Mouse (Mus musculus) ES-Bruce4 (cell line): ENCODE data around the gene Cfap44. TPM values are rescaled to one million over a fixed set of nuclear protein-coding genes. Genes with fewer than 3 reads are reported as not detected.

Experiments
- H3K27ac ChIP-seq: 2 replicates; pipeline ENCODE4 v1.5.1; 2012; ENCODE audit warnings: low read length, inconsistent platforms; ENCODE audit not compliant: insufficient read depth
- H3K27me3 ChIP-seq: 2 replicates; pipeline ENCODE4 v1.6.1; 2012; ENCODE audit warnings: mild to moderate bottlenecking, low read length, inconsistent platforms; ENCODE audit not compliant: control insufficient read depth, poor library complexity, insufficient read depth, severe bottlenecking
- H3K36me3 ChIP-seq: 2 replicates; pipeline ENCODE4 v1.6.1; 2012; ENCODE audit warnings: inconsistent platforms, mild to moderate bottlenecking, low read length, moderate library complexity; ENCODE audit not compliant: control insufficient read depth, poor library complexity, insufficient read depth, severe bottlenecking
- H3K4me1 ChIP-seq: one replicate; pipeline ENCODE4 v1.8.1; 2011; ENCODE audit warnings: low read length; ENCODE audit not compliant: control insufficient read depth, insufficient read depth
- H3K4me3 ChIP-seq: 2 replicates; pipeline ENCODE4 v1.5.1; 2011; ENCODE audit warnings: low read depth, mild to moderate bottlenecking, low read length
- H3K9ac ChIP-seq: 2 replicates; pipeline ENCODE4 v1.6.1; 2012; ENCODE audit warnings: low read depth, mild to moderate bottlenecking, inconsistent platforms; ENCODE audit not compliant: poor library complexity, severe bottlenecking
- H3K9me3 ChIP-seq: replicated peaks from 2 replicates; pipeline ENCODE4 v1.6.1; 2012; ENCODE audit warnings: mild to moderate bottlenecking, low read length, inconsistent platforms; ENCODE audit not compliant: control insufficient read depth, poor library complexity, insufficient read depth, severe bottlenecking
- CTCF ChIP-seq: IDR thresholded peaks from one replicate; pipeline ENCODE4 v1.8.1; 2011; ENCODE audit warnings: low read depth, low read length
- EP300 ChIP-seq: IDR thresholded peaks from 2 replicates; pipeline ENCODE4 v1.6.1; 2011; ENCODE audit warnings: low read depth, low read length; ENCODE audit not compliant: insufficient read depth
- POLR2A ChIP-seq: IDR thresholded peaks from one replicate; pipeline ENCODE4 v1.8.1; 2011; ENCODE audit warnings: low read length; ENCODE audit not compliant: insufficient read depth
- polyA plus RNA-seq: library from polyadenylated mRNA; stranded (reverse); fragments of >200 nt; gene quantifications from 2 replicates; pipeline ENCODE4 v1.2.4, GENCODE M21; 2011; ENCODE audit warnings: low read depth; ENCODE audit not compliant: missing spikeins, insufficient read depth, insufficient read length

Cfap44 gene
- polyA plus RNA-seq, 1 experiment = 2.7 TPM

DNA sequence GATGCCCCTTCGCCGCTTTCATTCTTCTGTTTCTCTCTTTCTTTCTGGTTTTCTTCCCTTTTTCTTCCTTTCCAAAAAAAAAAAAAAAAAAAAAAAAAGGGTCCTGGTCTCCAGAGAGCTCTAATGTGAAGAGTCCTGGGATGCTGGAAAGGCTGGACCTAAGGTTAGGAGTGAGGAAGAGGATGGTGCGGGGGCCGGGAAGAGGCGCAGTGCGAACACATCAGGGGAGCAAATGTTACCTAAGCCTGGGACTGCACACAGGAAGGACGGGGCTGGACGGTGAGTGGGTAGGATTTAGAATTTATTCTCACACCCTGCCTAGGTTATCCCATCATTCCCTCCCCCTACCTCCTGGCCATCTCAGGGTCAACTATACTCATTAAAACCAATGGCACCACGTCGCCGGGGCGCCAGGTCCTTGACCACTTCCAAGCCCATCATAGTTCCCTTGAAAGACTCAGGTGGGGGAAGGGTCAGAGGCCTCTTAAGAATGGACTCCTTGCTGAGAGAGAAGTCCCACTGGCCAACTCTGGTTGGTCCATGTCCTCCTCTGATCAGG is 136.7 kb downstream of the Cfap44 start:
- Histone ChIP-seq H3K4me1 (peaks cover 5% of the 10 kb centered on the region), H3K27ac (no peak overlapping the region), H3K9ac (no peak overlapping the region), H3K9me3 (no peaks in the 10 kb centered on the region), H3K36me3 (no peaks in the 10 kb centered on the region), H3K4me3 (no peak overlapping the region), H3K27me3 (no peaks in the 10 kb centered on the region; the same call in 1 of the 2 replicates)
- TF ChIP-seq CTCF = no peak
- no peak for TF ChIP-seq EP300
- TF ChIP-seq POLR2A = no peak

Other genes starting within 250 kb of the Cfap44 start
- 19.3 and 22.4 TPM in 2 replicates for gene Usf3, start 221.6 kb upstream of the Cfap44 start, polyA plus RNA-seq
- not detected in 2 replicates for gene Sidt1, start 61.6 kb upstream of the Cfap44 start, polyA plus RNA-seq
- 56.9 and 60.9 TPM in 2 replicates for gene Spice1, start 47.7 kb upstream of the Cfap44 start, polyA plus RNA-seq
- gene Boc, start 164.1 kb downstream of the Cfap44 start, polyA plus RNA-seq = 0.88 and 1.3 TPM in 2 replicates